Mouse (Mus musculus) stomach, embryonic 14.5 days (tissue): ENCODE measurements around the gene Myo1c. TPM values are rescaled to one million over a fixed set of nuclear protein-coding genes. Genes with fewer than 3 reads are reported as not detected.

Experiments
- ATAC-seq: fragments of 200-750 bp; cut with Nextera tagmentation; 2 replicates; pipeline ENCODE4 v1.8.0; 2017; ENCODE audit warnings: low read depth, moderate TSS enrichment; ENCODE audit not compliant: insufficient number of reproducible peaks, insufficient read depth, low FRiP score
- H3K27ac ChIP-seq: fragments of 300-500 bp; sonication (generic); 2 replicates; pipeline ENCODE4 v1.5.1; 2014; ENCODE audit warnings: mild to moderate bottlenecking, low read length, moderate library complexity, mixed read lengths
- H3K27me3 ChIP-seq: fragments of 300-500 bp; sonication (generic); 2 replicates; pipeline ENCODE4 v1.6.1; 2014; ENCODE audit warnings: low read length, control low read depth, mixed read lengths; ENCODE audit not compliant: control insufficient read depth, insufficient read depth
- H3K36me3 ChIP-seq: fragments of 300-500 bp; sonication (generic); 2 replicates; pipeline ENCODE4 v1.6.1; 2014; ENCODE audit warnings: mild to moderate bottlenecking, control low read depth, low read length, moderate library complexity, mixed read lengths; ENCODE audit not compliant: control insufficient read depth, insufficient read depth
- H3K4me1 ChIP-seq: fragments of 300-500 bp; sonication (generic); 2 replicates; pipeline ENCODE4 v1.6.1; 2014; ENCODE audit warnings: low read length, control low read depth, mixed read lengths; ENCODE audit not compliant: control insufficient read depth, insufficient read depth
- H3K4me2 ChIP-seq: fragments of 300-500 bp; sonication (generic); replicated peaks from 2 replicates; pipeline ENCODE4 v1.6.1; 2014; ENCODE audit warnings: low read depth, low read length, control low read depth
- H3K4me3 ChIP-seq: fragments of 300-500 bp; sonication (generic); 2 replicates; pipeline ENCODE4 v1.5.1; 2014; ENCODE audit warnings: low read depth, low read length, control low read depth
- H3K9ac ChIP-seq: fragments of 300-500 bp; sonication (generic); replicated peaks from 2 replicates; pipeline ENCODE4 v1.6.1; 2014; ENCODE audit warnings: low read depth, mild to moderate bottlenecking, control low read depth, low read length, moderate library complexity, mixed read lengths
- H3K9me3 ChIP-seq: fragments of 300-500 bp; sonication (generic); 2 replicates; pipeline ENCODE4 v1.6.1; 2016; ENCODE audit warnings: low read depth, low read length, control low read depth; ENCODE audit not compliant: control insufficient read depth
- WGBS: fragments of 180-500 bp; shearing (Covaris S2); extraction: QIAGEN DNeasy Blood & Tissue Kit; methylation state at CpG from one replicate; pipeline ENCODE4 v1.1.7; 2014; 5-methylcytosine and 5-hydroxymethylcytosine counted together
- polyA plus RNA-seq: library from polyadenylated mRNA; unstranded; fragments of >200 nt; fragmentation: Nextera tagmentation; extraction: Ambion mirVana; gene quantifications from 2 replicates; pipeline ENCODE4 v1.2.1, GENCODE M21; 2014

Myo1c gene
- polyA plus RNA-seq, 1 experiment from 2014 or later = 31.2 TPM

GRCm38 (mm10) chr11:75634801-75635200 lies 15.5 kb upstream of the Myo1c start:
- Histone ChIP-seq H3K9me3 (no peaks in the 10 kb centered on the region), H3K27ac (no peak overlapping the region), H3K4me1 (0 out of 2 replicates have a peak, but pooled peaks cover 5% of the 10 kb centered on the region), H3K4me3 (no peak overlapping the region), H3K36me3 (no peaks in the 10 kb centered on the region), H3K4me2 (no peak overlapping the region), H3K9ac (no peak overlapping the region), H3K27me3 (no peaks in the 10 kb centered on the region)
- WGBS = 81% methylated on average over 3 of the region's 3 CpGs
- ATAC-seq = no peak

GRCm38 (mm10) chr11:75635315-75635714 lies 15.0 kb upstream of the Myo1c start:
- Histone ChIP-seq H3K9me3 (no peaks in the 10 kb centered on the region), H3K4me2 (no peak overlapping the region), H3K27me3 (no peaks in the 10 kb centered on the region), H3K36me3 (no peaks in the 10 kb centered on the region), H3K4me3 (no peak overlapping the region), H3K27ac (no peak overlapping the region), H3K9ac (no peak overlapping the region), H3K4me1 (0 out of 2 replicates have a peak, but pooled peaks cover 5% of the 10 kb centered on the region)
- ATAC-seq = no peak
- 59% methylated on average over 11 of the region's 11 CpGs for WGBS

- Histone ChIP-seq H3K4me1 (no peaks in the 10 kb centered on the region), H3K9me3 (no peaks in the 10 kb centered on the region), H3K27me3 (no peaks in the 10 kb centered on the region), H3K27ac (no peak overlapping the region), H3K36me3 (0 out of 2 replicates have a peak, but pooled peaks cover 3% of the 10 kb centered on the region), H3K9ac (no peak overlapping the region), H3K4me3 (no peak overlapping the region), H3K4me2 (no peak overlapping the region)
- 82% methylated on average over 5 of the region's 5 CpGs for WGBS
- ATAC-seq = no peak
These were observed 7.0 kb upstream of the Myo1c start for GRCm38 (mm10) chr11:75643323-75643722.

DNA sequence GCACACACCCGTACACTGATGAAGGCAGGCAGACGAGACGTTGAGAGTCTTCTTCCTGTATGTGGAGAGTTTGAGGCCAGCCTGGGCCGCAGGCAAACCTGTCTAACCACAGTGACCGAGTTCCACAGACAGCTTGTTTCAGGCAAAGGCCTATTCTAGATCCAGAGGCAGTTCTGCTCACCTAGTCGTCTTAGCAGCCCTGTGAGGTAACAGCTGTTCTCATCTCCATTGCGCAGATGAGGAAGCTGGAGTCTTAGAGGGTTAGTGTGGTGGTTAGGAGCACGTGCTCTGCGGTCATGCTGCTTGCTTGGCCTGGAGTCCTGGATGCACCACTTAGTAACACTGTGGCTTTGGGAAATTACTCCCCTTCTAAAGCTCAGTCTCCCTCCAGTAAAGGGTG lies 5.6 kb upstream of the Myo1c start:
- peaks cover 4% of the 10 kb centered on the region; the same call in 1 of the 2 replicates for H3K4me1 ChIP-seq
- no peak overlapping the region for H3K4me2 ChIP-seq
- 0 out of 2 replicates have a peak, but pooled peaks cover 3% of the 10 kb centered on the region for H3K36me3 ChIP-seq
- no peaks in the 10 kb centered on the region for H3K9me3 ChIP-seq
- no peak overlapping the region for H3K9ac ChIP-seq
- no peak for ATAC-seq
- 84% methylated on average over 9 of the region's 9 CpGs for WGBS
- H3K4me3 ChIP-seq = no peak overlapping the region
- no peak overlapping the region for H3K27ac ChIP-seq
- H3K27me3 ChIP-seq = no peaks in the 10 kb centered on the region

- Histone ChIP-seq H3K4me3 (no peak overlapping the region), H3K9ac (no peak overlapping the region), H3K9me3 (no peaks in the 10 kb centered on the region), H3K27ac (no peak overlapping the region), H3K4me2 (no peak overlapping the region), H3K4me1 (peaks cover 9% of the 10 kb centered on the region), H3K36me3 (no peaks in the 10 kb centered on the region), H3K27me3 (no peaks in the 10 kb centered on the region)
- WGBS = 73% methylated on average over 6 of the region's 6 CpGs
- ATAC-seq = no peak
These were observed 2.6 kb upstream of the Myo1c start for GRCm38 (mm10) chr11:75647681-75648211.

DNA sequence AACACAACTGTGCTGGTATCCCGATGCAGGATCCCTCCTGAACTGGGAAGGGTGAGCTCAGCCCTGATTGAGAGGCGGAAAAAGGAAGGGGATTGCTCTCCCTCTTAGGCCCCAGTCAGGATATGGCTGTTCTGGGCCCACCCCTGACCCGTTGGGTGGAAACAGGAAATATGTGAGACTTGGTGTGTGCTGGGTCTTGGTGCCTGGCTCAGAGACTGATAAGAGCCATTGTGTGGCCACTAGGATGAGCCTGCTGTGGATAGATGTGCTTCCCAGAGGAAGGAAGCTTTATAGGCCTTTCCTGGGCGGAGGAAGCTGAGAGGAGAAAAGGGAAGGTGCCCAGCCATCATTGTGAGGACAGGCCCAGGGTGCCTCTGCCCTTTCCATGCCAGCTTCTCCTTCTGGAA lies 1.1 kb upstream of the Myo1c start:
- peaks cover 17% of the 10 kb centered on the region for H3K4me1 ChIP-seq
- no peak overlapping the region for H3K4me3 ChIP-seq
- WGBS = 59% methylated on average over 4 of the region's 4 CpGs
- no peak overlapping the region for H3K4me2 ChIP-seq
- no peaks in the 10 kb centered on the region for H3K27me3 ChIP-seq
- H3K36me3 ChIP-seq = no peaks in the 10 kb centered on the region
- ATAC-seq = no peak
- H3K9me3 ChIP-seq = no peaks in the 10 kb centered on the region
- no peak overlapping the region for H3K9ac ChIP-seq
- H3K27ac ChIP-seq = peak overlapping the region; percentile 36; the same call in 1 of the 2 replicates

DNA sequence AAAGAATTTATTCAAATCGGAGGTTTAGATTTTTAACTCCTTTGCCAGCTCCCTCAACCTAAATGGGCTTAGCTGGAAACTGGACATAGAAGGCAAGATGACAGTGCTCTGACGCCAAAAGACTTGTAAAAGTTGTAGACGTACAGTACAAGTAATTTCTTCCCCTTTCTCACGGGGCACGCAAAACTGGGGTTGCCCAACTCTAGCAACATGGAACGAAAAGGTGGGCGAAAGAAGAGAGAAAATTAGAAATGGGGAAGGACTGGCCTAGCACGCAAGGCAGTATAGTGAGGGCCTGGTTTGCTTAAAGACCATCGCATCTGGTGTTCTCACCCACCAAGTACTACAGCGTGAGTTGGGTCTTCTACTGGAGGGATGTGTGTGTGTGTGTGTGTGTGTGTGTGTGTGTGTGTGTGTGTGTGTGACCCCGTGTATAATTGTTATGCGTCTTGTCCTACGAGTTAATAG lies 688 bp downstream of the Myo1c start:
- peak overlapping the region; percentile 90 for H3K27ac ChIP-seq
- H3K36me3 ChIP-seq = no peaks in the 10 kb centered on the region
- peak overlapping the region; percentile 77 for H3K4me2 ChIP-seq
- no peak for ATAC-seq
- no peaks in the 10 kb centered on the region for H3K27me3 ChIP-seq
- 43% methylated on average over 13 of the region's 13 CpGs for WGBS
- H3K9ac ChIP-seq = peak overlapping the region; percentile 15; the same call in 1 of the 2 replicates
- H3K9me3 ChIP-seq = no peaks in the 10 kb centered on the region
- H3K4me1 ChIP-seq = peaks cover 28% of the 10 kb centered on the region
- peak overlapping the region; percentile 72 for H3K4me3 ChIP-seq

DNA sequence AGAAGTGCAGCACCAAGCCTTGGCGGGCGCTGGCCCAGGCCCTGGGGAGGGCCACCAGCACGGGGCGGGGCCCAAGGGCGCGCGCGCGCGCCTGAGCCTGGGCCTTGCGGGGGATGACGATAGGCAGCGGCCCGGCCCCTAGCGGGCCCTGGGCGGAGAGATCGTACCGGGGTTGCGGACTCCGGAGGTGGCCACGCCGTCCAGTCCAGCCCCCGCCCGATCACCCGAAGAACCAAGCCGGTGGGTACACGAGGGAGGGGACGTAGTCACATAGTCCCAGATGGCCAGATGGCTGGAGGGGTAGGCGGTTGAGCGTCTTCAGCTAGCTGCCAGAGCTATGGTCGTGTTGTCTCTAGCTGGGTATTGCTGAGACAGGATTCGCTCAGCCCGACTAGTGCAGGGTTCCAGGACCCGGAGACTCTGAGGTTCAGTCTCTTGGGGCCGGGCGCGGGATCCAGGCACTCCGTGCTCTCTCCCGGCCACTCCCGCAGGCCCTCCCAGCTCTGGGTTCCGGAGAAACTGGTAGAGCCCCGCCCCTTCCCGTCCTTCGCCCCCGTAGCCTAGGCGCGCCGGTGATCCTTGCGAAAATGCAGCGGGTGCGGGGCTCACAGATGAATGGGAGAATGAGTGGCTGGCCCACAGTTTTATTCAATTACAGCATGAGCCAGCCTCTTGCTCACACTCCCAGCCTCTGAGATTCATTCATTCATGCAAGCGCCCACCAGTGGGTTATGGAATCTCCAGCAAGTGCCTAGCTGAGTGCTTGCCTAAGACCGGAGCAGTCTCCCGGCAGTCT lies 1.3 kb downstream of the Myo1c start:
- Histone ChIP-seq H3K4me2 (peak overlapping the region; percentile 77), H3K27ac (peak overlapping the region; percentile 90), H3K9me3 (no peaks in the 10 kb centered on the region), H3K27me3 (no peaks in the 10 kb centered on the region), H3K36me3 (no peaks in the 10 kb centered on the region), H3K9ac (peak overlapping the region; percentile 71), H3K4me1 (peaks cover 34% of the 10 kb centered on the region), H3K4me3 (peak overlapping the region; percentile 72)
- peak; percentile 62; the same call in 1 of the 2 replicates for ATAC-seq
- under 1% methylated on average over 52 of the region's 54 CpGs for WGBS
